Mouse (Mus musculus): ENCODE measurements at regions not wholly inside any gene's neighbourhood (a gene's known extent, or its start where the extent isn't known, plus 50 kb on each side); places are given as distances from the start of the nearest gene placed in this dataset.

GRCm38 (mm10) chr1:185091816-185092558, 92.6 kb upstream of the Mark1 start:
- no peak for DNase-seq (ENCODE audit: low read depth)

DNA sequence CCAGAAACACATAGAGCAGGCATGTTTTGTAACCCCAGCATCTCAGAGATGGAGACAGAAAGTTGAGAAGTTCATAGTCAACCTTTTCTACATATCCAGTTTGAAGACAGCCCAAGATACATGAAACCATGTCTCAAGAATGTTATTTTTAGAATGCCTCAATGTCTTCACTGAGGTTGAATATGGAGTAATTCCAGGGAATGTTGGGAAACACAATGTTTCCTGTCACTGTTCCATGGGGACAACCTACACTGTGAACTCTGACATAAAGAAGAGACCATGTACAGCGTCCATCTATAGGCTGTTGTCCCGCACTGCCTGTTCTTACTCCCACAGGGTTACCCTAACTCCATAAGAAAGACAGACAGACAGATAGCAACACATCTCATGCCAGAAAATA, 89.8 kb upstream of the Mark1 start:
- DNase-seq (ENCODE audit: low read depth): no peak

DNA sequence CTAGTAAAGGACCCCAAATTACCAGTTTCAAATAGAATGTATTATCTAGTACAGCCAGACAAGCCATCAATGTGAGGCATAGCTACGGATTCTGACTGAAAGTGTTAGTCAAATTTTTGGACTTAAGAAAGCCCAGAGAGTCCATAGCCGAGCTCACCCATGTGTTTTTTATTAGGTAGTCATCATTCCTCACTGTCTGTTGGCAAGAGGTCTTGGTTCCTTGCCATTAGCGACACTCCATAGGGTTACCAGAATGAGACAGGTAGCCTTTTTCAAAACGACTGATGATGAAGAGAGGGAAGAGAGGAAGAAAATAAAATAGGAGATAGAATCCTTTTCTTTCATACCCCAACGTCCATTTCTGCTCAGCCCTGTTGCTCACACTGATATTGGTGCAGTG, 83.8 kb upstream of the Mark1 start:
- DNase-seq (ENCODE audit: low read depth): no peak

GRCm38 (mm10) chr1:185080118-185080517, 80.7 kb upstream of the Mark1 start:
- no peak for DNase-seq (ENCODE audit: low read depth)

DNA sequence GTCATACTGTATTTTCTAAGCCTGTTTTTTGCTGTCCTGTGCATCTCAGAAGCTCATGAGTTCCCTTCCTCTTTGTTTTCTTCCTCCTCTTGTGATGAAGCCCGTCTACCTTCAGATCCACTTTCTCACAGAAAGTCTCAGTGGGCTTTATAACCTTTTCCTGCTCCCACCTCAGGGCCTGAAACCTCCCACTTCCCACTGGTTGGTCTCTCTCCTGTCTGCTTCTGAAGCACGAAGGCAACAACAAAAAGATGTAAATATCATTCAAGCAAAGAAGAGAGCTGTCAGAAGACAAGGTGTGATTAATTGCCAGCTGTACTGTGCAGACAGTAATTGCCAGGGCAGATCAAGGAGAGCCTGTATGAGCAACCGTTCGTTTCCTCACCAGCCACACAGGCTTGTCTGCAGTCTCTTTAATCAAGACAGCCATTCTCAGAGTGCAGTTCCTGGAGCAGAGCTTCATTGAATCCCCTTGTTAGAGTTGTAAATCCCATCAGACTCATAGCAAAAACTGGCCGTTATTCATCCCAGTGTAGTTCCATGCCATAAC, 80.0 kb upstream of the Mark1 start:
- DNase-seq (ENCODE audit: low read depth): no peak

DNA sequence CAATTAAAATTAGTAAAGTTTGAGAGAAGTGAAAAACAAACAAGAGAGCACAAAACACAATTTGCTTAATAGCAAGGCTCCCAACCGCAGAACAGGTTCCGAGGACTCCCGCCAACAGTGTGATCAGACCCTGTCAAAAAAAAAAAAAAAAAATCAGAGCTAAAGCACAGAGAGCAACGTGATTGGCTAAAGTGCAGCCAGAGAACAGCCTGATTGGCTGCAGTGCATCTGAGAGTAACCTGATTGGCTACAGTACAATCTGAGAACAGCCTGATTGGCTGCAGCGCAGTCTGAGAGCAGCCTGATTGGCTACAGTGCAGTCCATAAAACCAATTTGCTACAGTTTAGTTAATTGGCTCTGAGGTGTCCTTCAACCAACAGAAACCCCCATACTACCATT, 74.6 kb upstream of the Mark1 start:
- DNase-seq (ENCODE audit: low read depth): no peak

GRCm38 (mm10) chr1:185072766-185073165, 73.4 kb upstream of the Mark1 start:
- no peak for DNase-seq (ENCODE audit: low read depth)

DNA sequence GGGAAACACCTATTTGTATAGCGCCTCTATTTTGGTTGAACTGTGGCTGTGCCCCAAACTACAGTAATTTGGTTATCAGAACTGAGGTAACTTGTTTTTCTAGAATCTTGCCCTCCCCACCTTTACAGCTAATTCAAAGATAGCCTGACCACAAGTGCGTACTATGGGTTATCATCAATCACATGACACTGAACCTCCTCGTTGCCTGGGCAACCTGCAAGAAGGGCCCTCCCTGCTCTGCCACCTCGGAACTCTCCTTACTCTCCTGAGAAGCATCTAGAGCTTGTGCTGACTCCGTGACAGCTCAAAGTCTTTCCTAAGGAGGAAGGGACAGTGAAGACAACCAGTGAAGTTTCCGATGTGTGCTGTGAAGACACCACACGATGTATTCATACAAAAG, 72.2 kb upstream of the Mark1 start:
- DNase-seq (ENCODE audit: low read depth): no peak

GRCm38 (mm10) chr1:185070853-185071149, 71.4 kb upstream of the Mark1 start:
- no peak for DNase-seq (ENCODE audit: low read depth)

- DNase-seq (ENCODE audit: low read depth): no peak
Measured at GRCm38 (mm10) chr1:185070062-185070852, 70.9 kb upstream of the Mark1 start.

DNA sequence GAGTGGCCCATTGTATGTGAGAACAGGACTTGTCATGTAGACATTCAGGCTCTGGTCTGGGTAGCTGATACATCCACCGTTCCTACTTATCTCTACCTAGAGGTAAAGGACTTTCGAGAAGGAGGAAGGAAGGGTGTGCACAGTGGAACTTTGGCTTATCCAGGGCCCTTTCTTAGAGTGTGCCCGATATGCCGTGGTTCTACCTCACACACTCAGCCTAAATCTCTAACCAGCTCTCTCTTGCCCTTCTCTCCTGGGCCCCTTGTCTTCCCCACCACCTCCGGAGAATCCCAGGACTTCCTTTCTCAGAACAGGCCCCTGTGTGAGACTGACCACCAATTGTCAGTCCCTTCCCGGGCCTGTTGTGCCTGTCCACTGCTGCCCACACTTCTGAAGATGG, 68.8 kb upstream of the Mark1 start:
- no peak for DNase-seq (ENCODE audit: low read depth)

DNA sequence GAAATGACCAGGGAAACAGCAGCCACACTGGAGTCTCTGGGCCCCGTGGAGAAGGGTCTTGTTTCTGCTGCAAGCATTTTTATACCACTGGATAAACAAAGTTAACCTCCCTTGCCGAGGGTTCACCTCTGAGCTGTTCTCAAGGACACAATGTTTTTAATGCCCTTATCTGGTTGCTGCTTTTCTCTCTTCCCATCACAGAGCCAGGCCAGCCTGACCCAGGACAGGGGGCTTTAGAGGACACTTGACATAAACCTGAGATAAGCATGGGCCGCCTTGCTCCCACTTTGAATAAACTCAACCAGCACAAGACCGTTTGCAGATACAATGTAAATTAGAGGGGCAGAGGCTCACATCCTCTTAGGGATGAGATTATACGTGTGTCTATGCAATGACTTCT, 68.3 kb upstream of the Mark1 start:
- DNase-seq (ENCODE audit: low read depth): no peak

GRCm38 (mm10) chr1:185065056-185065455, 65.7 kb upstream of the Mark1 start:
- DNase-seq (ENCODE audit: low read depth): no peak

- DNase-seq (ENCODE audit: low read depth): no peak
Measured at GRCm38 (mm10) chr1:185062103-185062502, 62.7 kb upstream of the Mark1 start.

DNA sequence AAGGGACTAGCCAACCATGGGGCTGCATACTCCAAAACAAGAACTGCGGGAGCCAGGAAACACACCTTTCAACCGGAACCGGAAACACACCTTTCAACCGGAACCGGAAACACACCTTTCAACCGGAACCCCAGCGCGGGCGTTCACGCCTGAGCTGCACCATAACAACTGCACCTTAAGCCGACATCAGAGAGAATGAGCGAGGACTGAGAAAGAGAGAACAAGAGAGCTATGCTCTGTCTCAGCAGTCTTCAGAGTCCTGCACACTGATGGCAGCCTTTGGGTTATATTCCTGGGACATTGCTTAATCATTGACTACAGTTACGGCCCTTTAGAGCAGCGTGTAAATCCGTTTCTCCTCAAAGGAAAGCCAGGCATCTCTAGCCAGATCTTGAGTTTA, 58.1 kb upstream of the Mark1 start:
- DNase-seq (ENCODE audit: low read depth): no peak

DNA sequence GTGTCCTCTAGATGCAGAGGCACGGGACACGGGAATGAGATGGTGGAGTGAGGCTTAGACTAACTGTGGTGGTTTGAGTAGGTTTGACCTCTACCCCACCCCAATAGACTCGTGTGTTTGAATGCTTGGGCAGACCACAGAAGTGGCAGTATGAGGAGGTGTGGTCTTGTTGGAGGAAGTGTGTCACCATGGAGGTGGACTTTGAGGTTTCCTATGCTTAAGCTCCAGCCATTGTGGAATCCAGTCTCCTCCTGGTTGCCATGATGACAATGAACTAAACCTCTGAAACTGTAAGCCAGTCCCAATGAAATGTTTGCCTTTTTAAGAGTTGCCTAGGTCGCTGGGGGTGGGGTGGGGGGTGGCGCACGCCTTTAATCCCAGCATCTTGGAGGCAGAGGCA, 53.3 kb upstream of the Mark1 start:
- DNase-seq (ENCODE audit: low read depth): peak; percentile 51

- peak; percentile 35 for DNase-seq (ENCODE audit: low read depth)
Measured at GRCm38 (mm10) chr1:185049980-185050379, 50.6 kb upstream of the Mark1 start.
